Mouse (Mus musculus) urinary bladder, adult 2 months (tissue): ENCODE data around the gene Neurl1a. TPM values are rescaled to one million over a fixed set of nuclear protein-coding genes. Genes with fewer than 3 reads are reported as not detected.

Source experiments
- DNase-seq: peaks from one replicate; pipeline ENCODE4 v3.0.0; 2022; ENCODE audit warnings: low spot score
- polyA plus RNA-seq: library from polyadenylated mRNA; depleted of rRNA; stranded (reverse); fragments of >200 nt; gene quantifications from 2 replicates; pipeline ENCODE4 v1.2.3, GENCODE M21; 2012; rRNA removed

Neurl1a gene
- polyA plus RNA-seq, 1 experiment, result 22.5 TPM

GRCm38 (mm10) chr19:47286886-47287450 lies 108.3 kb downstream of the Neurl1a start:
- no peak for DNase-seq

DNA sequence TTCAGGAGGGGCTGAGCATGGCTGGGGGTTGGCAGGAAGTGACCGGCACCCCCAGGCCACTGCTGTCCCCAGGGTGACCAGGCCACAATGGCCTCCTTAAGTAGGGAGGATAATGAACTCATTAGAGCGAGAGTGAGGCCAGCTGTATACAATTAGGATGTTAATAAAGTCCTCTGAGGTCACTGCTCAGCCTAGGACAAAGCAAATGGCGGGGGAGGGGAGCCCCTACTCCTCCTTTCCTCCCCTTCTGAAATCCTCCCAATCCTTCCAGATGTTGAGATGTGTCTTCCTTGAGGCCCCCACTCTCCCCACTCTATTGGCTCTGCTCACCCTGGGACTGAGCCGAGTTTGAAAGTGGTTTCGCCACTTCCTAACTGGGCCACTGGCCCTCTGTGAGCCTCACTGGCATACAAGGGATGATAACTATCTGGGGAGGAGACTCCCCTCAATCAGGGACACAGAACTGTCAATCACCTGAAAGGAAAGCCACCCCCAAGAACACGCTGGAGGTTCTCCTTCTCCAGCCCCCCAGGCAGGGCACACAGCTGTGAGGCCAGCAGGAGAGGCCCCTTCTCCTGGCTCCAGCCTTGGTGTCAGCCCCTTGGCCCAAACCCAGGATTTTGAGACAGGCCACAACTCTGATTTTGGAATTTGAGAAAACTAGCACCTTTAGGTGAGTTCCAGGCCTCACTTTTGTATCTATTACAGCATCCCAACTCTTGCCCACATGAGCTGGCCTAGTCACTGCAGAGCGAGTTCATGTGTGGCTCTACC lies 112.9 kb downstream of the Neurl1a start:
- no peak for DNase-seq

- no peak for DNase-seq
These were observed 113.9 kb downstream of the Neurl1a start for GRCm38 (mm10) chr19:47292451-47292951.

DNA sequence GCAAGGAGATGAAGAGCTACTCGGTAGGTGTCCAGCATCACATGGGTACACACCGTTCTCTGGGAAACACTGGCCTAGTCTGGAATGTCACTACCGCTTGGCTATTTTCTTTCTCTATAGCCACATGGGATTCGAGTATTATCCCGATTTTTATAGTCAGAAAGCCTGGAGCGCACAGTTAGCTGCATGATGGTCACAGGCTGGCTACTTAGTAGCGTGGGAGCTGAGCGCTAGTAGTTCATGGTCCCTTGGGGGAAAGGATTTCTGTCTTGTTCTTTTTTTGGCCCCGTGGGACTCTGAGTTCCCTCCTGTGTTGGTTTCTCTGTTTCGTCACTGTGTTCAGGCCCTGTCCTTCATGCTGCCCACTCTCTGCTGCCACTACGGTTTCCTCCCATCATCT lies 119.5 kb downstream of the Neurl1a start:
- no peak for DNase-seq

DNA sequence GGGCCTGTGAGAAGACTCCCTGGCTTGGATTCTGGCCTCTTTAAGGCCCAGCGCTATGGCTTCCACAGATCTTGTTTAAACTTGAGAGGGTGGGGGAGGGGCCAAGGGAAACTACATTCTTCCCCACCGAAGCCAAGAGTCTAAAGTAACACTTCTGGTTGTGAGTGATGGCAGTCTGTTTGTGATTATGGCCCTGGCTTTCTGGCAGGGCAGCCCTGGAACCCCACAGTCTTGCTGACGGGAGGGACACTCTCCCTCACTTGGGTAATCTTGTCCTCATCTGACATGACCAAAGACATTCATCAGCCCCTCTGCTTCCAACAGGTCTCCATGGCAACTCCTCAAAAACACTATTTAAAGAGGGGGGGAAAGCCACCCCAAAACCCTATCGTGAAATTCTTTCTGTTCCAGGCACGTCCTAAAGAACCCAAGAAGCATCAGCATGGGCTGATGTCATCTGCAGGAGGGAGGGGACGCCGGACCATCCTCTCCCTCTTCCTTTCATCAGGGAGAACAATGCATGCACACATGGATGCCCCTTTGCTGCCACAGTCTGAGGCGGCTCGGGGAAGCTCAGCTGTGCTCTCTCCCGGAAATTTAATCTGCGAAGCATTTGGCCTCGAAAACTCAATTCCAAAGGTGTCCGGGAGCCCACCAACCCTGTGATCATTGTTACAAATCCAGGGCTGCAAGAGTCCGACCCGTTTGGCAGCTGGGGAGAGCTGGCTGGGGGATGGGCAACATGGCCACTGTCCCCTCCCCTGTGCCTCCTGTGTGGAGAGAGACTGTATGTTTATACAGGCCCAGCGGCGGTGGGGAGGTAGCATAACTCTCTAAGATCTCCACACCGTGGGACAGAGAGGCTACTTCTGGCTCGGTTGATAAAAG lies 122.9 kb downstream of the Neurl1a start:
- no peak for DNase-seq

GRCm38 (mm10) chr19:47302191-47302852 lies 123.7 kb downstream of the Neurl1a start:
- no peak for DNase-seq

DNA sequence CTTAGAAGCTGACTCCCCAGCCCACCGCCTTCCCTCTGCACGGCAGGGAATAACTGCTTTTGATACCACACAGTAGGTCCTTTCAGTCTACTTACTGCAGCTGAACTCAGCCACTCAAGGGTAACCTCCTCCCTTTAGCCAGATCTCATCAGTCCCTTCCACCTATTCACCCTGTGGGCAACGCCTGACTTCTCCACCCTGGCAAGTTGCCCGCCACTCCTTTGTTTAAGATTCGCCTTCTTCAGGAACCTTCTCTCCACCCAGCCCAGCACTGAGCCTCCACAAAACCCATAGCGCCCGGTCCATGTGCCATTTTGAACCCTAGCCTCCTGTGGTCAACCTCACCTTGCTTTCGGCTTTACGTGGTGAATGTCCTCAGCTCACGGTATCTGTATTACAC lies 124.5 kb downstream of the Neurl1a start:
- no peak for DNase-seq

- DNase-seq, result no peak
These were observed 125.6 kb downstream of the Neurl1a start for GRCm38 (mm10) chr19:47304170-47304745.

DNA sequence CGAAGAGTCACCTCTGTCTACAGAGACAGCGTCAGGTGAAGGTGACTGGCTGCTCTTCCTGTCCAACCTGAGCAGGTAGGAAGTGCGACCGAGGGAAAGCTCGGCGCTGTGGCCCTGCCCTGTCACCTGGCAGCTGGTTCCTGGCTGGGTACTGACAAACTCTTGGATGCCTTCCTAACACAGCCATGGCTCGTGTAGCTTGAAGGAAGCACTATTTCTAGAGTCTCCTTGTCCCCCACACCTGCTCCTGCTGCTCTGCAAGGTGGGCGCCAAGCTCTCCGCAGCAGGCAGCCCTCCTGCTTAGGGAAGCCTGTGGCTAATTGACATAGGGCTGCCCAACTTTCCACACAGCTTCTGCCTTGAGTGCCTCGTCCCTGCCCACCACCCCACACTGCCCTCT lies 126.8 kb downstream of the Neurl1a start:
- no peak for DNase-seq

- no peak for DNase-seq
These were observed 127.7 kb downstream of the Neurl1a start for GRCm38 (mm10) chr19:47306128-47306916.

- DNase-seq, result no peak
These were observed 128.3 kb downstream of the Neurl1a start for GRCm38 (mm10) chr19:47306917-47307315.

Other genes starting within 250 kb of the Neurl1a start
- gene Ina, start 164.1 kb upstream of the Neurl1a start, polyA plus RNA-seq, result 0.03 and 0.10 TPM in 2 replicates
- gene Nt5c2, start 163.7 kb upstream of the Neurl1a start, polyA plus RNA-seq, result 34.1 and 36.3 TPM in 2 replicates
- 25.4 and 34.1 TPM in 2 replicates for gene Pcgf6, start 127.9 kb upstream of the Neurl1a start, polyA plus RNA-seq
- gene Taf5, start 111.1 kb upstream of the Neurl1a start, polyA plus RNA-seq, result 2.9 and 3.1 TPM in 2 replicates
- gene Usmg5, start 88.2 kb upstream of the Neurl1a start, polyA plus RNA-seq, result 429 and 491 TPM in 2 replicates
- 12.7 and 15.1 TPM in 2 replicates for gene Pdcd11, start 88.1 kb upstream of the Neurl1a start, polyA plus RNA-seq
- 16.2 and 16.9 TPM in 2 replicates for gene Calhm2, start 40.5 kb upstream of the Neurl1a start, polyA plus RNA-seq
- not detected in 2 replicates for gene Calhm1, start 34.6 kb upstream of the Neurl1a start, polyA plus RNA-seq
- not detected in 2 replicates for gene Calhm3, start 21.1 kb upstream of the Neurl1a start, polyA plus RNA-seq